Mouse (Mus musculus): ENCODE results near the gene Myo1e.
A peak's percentile ranks its signal among the peaks of the same experiment; 100 is the strongest.

Myo1e gene

DNA sequence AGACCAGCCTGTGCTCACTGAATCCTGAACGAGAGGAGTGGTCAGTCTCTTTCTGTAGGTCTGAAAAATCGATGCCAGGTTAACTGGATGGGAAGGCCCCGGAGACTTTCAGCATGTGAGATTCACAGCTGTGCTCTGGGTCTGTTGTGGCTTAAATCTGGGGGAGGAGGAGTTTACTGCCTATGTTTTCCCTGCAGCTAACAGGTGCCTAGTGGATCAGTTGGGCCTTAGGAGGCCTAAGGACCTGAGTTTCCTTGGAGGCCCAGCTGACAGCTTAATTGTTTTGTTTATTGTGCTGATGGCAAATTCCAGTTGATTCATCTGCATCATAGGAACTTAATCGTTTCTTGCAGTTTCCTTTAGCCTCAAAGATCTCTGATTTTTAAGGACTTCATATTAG is 16.0 kb downstream of the Myo1e start:
- DNase-seq (ENCODE audit: low spot score) = no peak

- no peak for DNase-seq (ENCODE audit: low spot score)
Observed at GRCm38 (mm10) chr9:70224046-70224445, 16.9 kb downstream of the Myo1e start.

DNA sequence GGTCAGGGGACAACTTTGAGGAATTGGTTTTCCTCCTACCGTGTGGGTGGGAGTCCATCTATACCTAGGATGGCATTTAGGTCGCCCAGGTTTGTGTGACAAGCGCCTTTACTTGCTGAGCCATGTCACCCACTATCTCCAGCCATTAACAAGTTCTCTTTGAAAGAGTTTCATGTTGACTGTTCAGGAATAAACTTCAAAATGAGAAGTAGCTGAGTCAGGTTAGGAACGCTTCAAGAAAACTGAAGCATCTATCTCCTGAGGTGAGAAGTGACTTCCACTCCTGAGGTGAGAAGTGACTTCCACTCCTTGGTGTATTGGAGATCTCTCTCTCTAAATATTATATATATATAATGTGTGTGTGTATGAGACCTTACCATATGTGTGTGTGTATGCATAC is 19.2 kb downstream of the Myo1e start:
- DNase-seq (ENCODE audit: low spot score) = no peak

GRCm38 (mm10) chr9:70229823-70230222 is 22.7 kb downstream of the Myo1e start:
- DNase-seq (ENCODE audit: low spot score) = peak; percentile 86

DNA sequence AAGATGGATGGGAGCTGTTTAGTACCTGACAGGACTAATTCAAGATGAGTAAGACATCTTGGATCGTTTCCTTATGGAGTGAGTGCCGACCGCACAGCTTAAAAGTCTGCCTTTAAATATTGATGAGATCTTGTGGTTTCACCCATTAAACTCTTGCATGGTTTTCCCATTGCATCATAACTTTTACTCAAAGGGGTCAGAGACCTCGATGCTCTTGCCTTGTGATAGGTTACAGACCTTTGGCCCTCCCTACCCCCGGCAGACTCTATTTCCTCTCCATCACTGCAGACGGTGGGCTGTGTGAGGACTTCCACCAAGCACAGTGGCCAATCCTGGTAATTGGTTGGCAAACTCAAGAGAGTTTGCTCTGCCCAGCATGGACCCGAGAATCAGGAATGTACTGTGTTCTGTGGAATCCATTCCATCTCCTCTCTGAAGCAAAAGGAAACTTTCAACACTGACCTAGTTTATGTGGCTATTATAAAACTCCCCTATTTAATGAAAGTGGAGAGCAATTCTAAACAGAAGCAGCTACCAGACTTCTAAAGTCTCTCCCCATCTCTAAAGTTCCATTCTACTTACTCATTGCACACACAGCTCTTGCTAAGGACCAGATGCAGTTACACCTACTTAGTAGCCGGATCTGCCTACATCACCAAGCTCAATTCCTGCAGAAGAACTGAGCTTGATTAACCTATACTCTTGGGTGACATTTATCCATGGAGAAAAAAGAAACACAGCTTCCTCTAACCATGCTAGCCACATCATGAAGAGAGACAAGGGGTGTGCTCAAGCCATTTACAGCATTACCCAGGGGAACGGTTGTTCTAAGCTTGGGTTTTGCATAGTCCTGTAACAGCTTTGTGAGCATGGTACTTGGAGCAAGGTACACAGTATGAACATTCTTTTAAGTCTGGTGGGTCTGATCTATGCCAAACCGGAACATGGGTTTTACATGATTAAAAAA is 25.2 kb downstream of the Myo1e start:
- DNase-seq (ENCODE audit: low spot score) = no peak

DNA sequence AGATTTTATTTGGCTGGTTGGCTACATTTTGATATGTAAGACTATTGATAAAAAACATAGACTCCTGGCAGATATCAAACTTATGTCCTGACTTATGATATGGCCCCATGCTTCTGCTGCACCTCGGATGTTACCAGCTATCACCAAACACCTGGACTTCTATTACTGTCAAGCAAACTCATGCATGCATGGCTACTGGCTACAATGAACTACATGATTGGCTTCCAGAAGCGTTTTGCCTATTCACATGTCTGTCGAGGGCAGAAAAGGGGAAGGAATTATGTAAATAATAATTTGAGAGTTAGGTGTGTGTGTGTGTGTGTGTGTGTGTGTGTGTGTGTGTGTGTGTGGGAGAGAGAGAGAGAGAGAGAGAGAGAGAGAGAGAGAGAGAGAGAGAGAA is 30.0 kb downstream of the Myo1e start:
- DNase-seq (ENCODE audit: low spot score) = no peak

DNA sequence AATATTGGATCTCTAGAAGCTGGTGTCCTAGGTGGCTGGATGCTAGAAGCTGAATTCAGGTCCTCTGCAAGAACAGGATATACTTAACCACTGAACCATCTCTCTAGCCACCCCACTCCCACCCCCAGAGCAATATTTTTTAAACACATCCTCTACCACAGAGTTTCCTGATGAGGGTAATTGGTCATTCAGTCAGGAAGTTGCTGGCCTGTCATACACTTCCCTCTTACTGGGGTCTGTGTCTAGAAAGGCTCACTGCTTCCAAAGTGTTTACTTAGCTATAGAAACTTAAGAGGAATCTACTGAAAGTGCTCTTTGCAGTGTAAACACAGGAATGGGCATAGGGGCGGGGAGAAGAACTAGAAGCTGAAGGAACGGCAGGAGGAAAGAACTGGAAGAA is 30.4 kb downstream of the Myo1e start:
- peak; percentile 60 for DNase-seq (ENCODE audit: low spot score)

GRCm38 (mm10) chr9:70238391-70238790 is 31.2 kb downstream of the Myo1e start:
- DNase-seq (ENCODE audit: low spot score) = peak; percentile 52

- no peak for DNase-seq (ENCODE audit: low spot score)
Observed at GRCm38 (mm10) chr9:70239229-70239628, 32.1 kb downstream of the Myo1e start.

DNA sequence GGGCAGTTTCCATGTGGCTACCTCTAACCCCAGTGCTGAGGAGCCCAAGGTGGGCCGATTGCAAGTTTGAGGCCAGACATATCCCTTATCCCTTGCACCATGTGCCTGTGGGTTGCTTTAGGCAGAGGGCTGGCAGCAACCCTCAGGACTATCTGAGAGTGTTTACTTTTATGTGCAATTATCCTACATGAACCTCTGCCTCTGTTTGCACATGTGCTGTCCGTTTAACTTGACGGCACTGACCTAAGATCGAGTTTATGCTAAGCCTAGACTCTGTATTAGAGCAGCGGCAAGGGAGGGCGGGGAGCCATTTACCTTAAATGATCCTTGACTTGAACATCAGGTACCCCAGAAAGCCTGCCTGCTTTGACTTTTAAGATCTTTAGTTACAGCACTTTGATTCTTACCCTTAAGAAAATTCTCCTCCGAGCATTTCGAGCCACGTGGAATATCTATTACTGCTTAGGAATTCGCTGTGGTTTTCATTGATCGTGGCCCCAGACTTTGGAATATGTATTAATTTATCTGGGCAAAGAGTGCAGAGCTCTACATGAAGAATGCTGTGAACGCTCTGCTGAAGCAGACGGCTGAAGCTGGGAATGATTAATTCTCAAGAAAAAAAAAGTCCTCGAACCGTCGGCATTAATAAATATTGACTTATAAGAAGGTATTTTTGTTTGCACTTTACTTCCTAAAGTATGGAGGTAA is 33.7 kb downstream of the Myo1e start:
- DNase-seq (ENCODE audit: low spot score) = peak; percentile 44

GRCm38 (mm10) chr9:70241411-70241961 is 34.3 kb downstream of the Myo1e start:
- DNase-seq (ENCODE audit: low spot score) = peak; percentile 75

DNA sequence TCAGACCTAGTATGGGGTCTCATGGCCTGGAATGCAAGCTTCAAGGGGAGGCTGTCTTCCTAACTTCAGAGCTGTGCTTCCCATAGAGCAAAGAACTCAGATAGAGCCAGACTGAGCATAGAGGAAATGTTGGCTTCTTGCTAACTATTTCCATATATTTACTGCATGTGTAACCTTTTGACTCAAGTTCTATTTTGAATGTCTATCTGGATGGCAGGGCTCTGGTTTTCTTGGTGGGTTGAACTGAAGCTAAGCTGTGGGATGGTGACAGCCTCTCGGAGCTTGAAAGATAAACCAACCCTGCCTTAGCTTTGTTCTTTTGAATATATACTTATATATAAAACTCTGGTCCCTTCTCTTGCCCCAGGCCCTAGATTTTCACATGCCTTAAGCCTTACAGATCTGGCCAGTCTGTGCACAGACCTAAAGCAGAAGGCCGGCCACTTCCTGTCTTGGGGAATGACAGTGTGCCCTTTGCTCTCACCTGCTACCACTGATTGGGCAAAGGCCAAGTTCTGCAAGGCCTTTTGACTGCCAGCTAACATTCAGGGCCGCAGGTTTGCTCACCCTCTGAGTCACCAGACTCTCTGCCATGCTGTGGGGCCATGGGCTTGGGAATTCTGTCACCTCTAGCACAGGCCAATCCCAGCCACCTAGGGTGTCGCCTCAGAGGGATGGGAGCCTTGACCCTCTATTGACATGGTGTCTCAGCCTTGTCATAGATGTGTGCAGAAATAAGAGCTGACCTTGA is 35.1 kb downstream of the Myo1e start:
- peak; percentile 67 for DNase-seq (ENCODE audit: low spot score)

GRCm38 (mm10) chr9:70243241-70243640 is 36.1 kb downstream of the Myo1e start:
- DNase-seq (ENCODE audit: low spot score) = peak; percentile 16

DNA sequence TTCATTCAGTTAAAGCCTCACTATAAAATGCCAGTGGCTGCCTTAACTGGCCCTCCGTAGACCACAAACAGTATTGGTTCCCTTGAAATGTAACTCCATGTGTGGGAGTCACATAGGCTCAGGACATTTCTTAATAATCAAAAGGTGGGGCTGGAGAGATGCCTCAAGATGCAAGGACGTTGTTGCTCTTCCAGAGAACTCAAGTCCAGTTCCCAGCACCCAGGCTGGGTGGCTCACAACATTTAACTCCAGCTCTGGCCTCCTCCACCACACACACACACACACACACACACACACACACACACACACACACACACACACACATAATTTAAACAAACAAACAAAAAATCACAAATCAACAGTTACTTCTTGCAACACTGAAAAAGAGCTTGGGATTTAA is 36.6 kb downstream of the Myo1e start:
- DNase-seq (ENCODE audit: low spot score) = no peak

DNA sequence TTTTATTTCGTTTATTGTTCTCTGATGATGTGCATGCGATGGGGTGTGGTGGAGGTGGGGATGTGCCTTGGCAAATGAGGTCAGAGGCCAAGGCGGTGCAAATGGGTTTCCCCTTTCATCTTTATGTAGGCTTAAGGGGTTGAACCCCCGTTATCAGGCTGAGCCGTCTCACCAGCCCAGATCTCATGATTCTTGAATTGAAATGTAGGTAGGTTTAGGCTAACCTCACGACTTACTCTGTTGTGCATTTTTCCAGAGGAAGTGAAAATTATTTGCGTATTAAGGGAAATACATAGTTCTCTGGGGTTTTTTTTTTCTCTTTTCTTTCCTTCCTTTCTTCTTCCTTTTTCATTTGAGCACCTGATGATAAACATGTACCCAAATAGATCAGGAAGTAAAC is 37.0 kb downstream of the Myo1e start:
- DNase-seq (ENCODE audit: low spot score) = no peak

- DNase-seq (ENCODE audit: low spot score) = no peak
Observed at GRCm38 (mm10) chr9:70245040-70245439, 37.9 kb downstream of the Myo1e start.

DNA sequence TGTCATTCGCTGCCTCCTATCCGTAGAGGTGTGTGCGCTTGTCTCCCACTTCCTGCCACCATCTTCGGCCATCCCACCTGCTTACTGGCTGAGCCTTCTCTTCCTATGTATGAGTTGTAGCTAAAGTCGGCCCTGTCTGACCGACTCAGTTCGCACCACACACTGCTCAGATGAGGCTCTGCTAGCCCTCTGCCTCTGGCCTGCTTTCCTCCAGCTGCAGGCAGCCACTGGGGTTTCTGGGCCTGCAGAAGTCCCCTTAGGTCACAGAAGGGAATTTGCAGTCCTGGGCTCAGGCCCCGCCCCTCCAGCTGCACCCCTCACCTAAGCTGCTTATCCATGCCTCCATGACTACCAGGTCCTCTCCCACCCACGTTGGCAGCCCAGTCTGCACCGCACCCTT is 39.3 kb downstream of the Myo1e start:
- no peak for DNase-seq (ENCODE audit: low spot score)

- DNase-seq (ENCODE audit: low spot score) = no peak
Observed at GRCm38 (mm10) chr9:70248046-70248445, 40.9 kb downstream of the Myo1e start.

DNA sequence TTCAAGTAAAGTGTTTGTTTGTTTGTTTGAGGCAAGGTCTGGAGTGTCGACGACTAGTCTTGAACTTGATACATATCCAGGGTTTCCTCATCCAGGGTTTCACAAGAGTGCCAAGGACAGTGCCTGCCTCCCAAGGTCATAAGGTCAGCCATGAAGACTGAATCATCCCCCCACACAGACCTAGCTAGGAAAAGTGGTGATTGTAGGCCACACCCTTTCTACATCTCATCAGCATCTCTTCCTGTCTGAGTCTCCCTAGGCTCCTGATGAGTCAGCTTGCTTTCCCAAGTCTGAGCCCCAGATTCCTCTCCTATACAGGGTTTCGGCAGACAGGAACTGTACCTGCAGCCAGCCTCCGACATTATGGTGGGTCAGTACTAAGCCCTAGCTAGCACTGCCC is 41.7 kb downstream of the Myo1e start:
- DNase-seq (ENCODE audit: low spot score) = no peak

DNA sequence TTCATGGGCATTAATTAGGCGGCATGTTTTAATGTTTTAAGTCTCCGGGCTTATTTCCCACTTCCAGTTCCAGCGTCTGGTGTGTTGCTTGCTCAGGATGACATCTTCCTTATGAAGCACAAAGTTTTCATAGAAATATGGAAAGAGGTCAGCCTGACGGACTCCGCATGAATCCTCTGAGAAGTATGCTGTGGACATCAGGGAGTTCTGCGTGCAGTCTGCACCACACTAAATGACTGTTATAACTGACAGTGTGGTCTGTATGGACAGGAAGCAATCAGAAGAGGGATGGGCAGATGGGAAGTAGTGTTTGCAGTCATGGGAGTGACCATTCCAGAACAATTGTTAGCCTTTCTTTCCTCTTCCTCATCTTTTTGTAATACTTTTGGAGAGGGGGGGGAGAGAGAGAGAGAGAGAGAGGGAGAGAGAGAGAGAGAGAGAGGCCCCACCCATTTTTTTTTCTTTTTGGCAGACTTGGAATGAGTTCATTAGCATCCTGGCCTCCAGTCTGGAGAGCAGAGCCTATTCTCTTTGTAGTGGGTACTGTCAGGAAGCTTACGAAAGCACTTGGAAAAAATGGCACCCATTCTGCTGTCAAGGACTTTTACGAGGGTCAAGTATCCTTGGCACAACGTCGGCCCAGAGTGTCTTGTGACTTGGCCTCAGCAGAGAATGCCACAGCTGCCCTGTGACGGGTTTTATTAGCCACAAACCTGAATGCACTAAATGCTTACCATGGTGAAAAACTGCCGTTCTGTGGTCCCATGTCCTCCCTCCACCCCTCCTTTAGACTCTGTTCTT is 42.9 kb downstream of the Myo1e start:
- no peak for DNase-seq (ENCODE audit: low spot score)

- DNase-seq (ENCODE audit: low spot score) = no peak
Observed at GRCm38 (mm10) chr9:70251441-70251985, 44.4 kb downstream of the Myo1e start.

All from yolk sac, embryonic 10.5 days (tissue).